Mouse (Mus musculus) intestine, embryonic 16.5 days (tissue): ENCODE measurements around the gene Fbxl5. TPM values are rescaled to one million over a fixed set of nuclear protein-coding genes. Genes with fewer than 3 reads are reported as not detected.

ENCODE experiments used
- ATAC-seq: fragments of 200-750 bp; cut with Nextera tagmentation; 2 replicates; pipeline ENCODE4 v1.8.0; 2017; ENCODE audit warnings: moderate TSS enrichment, moderate library complexity
- H3K27ac ChIP-seq: fragments of 300-500 bp; sonication (generic); 2 replicates; pipeline ENCODE4 v1.5.1; 2014; ENCODE audit warnings: mild to moderate bottlenecking, low read length
- H3K27me3 ChIP-seq: fragments of 300-500 bp; sonication (generic); replicated peaks from 2 replicates; pipeline ENCODE4 v1.6.1; 2014; ENCODE audit warnings: low read length, control low read depth, mixed read lengths; ENCODE audit not compliant: control insufficient read depth, insufficient read depth
- H3K36me3 ChIP-seq: fragments of 300-500 bp; sonication (generic); 2 replicates; pipeline ENCODE4 v1.6.1; 2014; ENCODE audit warnings: low read length, control low read depth; ENCODE audit not compliant: control insufficient read depth, insufficient read depth
- H3K4me1 ChIP-seq: fragments of 300-500 bp; sonication (generic); 2 replicates; pipeline ENCODE4 v1.6.1; 2014; ENCODE audit warnings: low read length, control low read depth, mixed read lengths; ENCODE audit not compliant: control insufficient read depth, insufficient read depth
- H3K4me2 ChIP-seq: fragments of 300-500 bp; sonication (generic); 2 replicates; pipeline ENCODE4 v1.6.1; 2014; ENCODE audit warnings: low read depth, low read length, control low read depth
- H3K4me3 ChIP-seq: fragments of 300-500 bp; sonication (generic); 2 replicates; pipeline ENCODE4 v1.5.1; 2014; ENCODE audit warnings: mild to moderate bottlenecking, low read length
- H3K9ac ChIP-seq: fragments of 300-500 bp; sonication (generic); 2 replicates; pipeline ENCODE4 v1.6.1; 2014; ENCODE audit warnings: low read depth, low read length
- H3K9me3 ChIP-seq: fragments of 300-500 bp; sonication (generic); 2 replicates; pipeline ENCODE4 v1.6.1; 2016; ENCODE audit warnings: low read length, control low read depth; ENCODE audit not compliant: control insufficient read depth
- WGBS: fragments of 180-500 bp; shearing (Covaris S2); extraction: QIAGEN DNeasy Blood & Tissue Kit; methylation state at CpG from one replicate; pipeline ENCODE4 v1.1.7; 2014; 5-methylcytosine and 5-hydroxymethylcytosine counted together
- polyA plus RNA-seq: library from polyadenylated mRNA; unstranded; fragments of >200 nt; fragmentation: Nextera tagmentation; extraction: Ambion mirVana; gene quantifications from 2 replicates; pipeline ENCODE4 v1.2.1, GENCODE M21; 2015

Gene Fbxl5
- polyA plus RNA-seq, 1 experiment from 2014 or later = 57.1 TPM

DNA sequence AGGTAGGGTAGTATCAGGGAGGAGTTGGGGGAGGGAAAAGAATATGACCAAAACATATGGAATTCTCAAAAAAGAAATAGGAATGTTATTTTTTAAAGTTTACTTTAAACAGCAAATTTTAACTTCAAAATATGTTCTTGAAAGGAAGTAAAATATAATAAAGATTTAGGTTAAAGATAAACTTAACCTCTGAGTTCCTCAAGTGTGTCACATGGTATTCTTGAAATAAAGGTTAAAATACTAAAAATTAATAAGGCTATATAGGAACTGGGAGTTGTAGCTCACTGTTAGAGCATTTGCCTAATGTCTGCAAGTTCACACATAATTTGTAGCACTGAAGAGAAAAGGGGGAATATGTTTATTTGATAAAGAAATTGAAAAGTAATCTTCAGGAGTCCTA, 20.2 kb downstream of the Fbxl5 start:
- Histone ChIP-seq H3K36me3 (no peaks in the 10 kb centered on the region), H3K4me3 (no peak overlapping the region), H3K4me1 (no peaks in the 10 kb centered on the region), H3K27ac (no peak overlapping the region), H3K9me3 (no peaks in the 10 kb centered on the region), H3K27me3 (no peaks in the 10 kb centered on the region), H3K9ac (no peak overlapping the region), H3K4me2 (no peak overlapping the region)
- ATAC-seq = no peak

DNA sequence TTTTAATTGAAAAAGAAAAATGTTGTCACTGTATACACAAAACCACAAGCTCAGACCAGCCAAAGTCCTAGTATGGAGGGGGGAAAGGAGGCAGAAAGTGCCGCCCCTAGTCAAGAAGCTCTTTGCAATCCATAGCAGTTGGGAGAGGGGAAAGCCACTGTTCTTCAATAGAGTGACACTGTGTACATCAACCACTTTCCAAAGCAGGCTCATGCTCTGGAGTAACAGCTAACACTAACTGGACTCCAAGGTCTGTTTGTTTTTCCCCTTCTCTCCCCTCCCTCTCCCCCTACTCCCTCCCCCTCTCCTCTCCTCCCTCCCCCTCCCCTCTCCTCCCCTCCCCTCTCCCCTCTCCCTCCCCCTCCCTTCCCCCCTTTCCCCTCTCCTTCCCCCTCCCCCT, 20.7 kb downstream of the Fbxl5 start:
- ATAC-seq = no peak
- Histone ChIP-seq H3K27ac (no peak overlapping the region), H3K9ac (no peak overlapping the region), H3K36me3 (no peaks in the 10 kb centered on the region), H3K4me2 (no peak overlapping the region), H3K9me3 (no peaks in the 10 kb centered on the region), H3K4me3 (no peak overlapping the region), H3K4me1 (no peaks in the 10 kb centered on the region), H3K27me3 (no peaks in the 10 kb centered on the region)
- WGBS = 81% methylated on average over 1 of the region's 1 CpGs

DNA sequence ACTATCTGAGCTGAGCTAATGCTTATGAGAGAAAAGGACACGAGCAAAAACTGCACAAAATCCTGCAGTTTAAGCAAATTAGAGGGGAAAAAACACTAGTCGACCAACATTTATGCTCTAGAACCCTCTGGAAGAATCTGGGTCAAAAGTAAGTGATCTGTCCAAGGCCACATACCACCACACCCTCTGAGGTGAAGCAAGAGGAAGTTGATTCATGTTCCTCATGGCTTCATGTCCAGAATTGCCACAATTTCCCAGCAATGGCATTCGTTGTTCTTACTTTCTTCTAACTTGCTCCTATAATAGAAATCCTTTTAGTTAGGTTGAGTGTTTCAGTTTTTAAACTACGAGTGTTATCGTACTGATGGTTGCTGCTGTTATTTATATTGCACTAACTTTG, 21.9 kb downstream of the Fbxl5 start:
- H3K27me3 ChIP-seq = no peaks in the 10 kb centered on the region
- no peaks in the 10 kb centered on the region for H3K36me3 ChIP-seq
- H3K4me1 ChIP-seq = no peaks in the 10 kb centered on the region
- H3K9me3 ChIP-seq = no peaks in the 10 kb centered on the region
- no peak overlapping the region for H3K4me3 ChIP-seq
- no peak overlapping the region for H3K27ac ChIP-seq
- no peak for ATAC-seq
- no peak overlapping the region for H3K9ac ChIP-seq
- WGBS = 80% methylated on average over 5 of the region's 5 CpGs
- H3K4me2 ChIP-seq = no peak overlapping the region

DNA sequence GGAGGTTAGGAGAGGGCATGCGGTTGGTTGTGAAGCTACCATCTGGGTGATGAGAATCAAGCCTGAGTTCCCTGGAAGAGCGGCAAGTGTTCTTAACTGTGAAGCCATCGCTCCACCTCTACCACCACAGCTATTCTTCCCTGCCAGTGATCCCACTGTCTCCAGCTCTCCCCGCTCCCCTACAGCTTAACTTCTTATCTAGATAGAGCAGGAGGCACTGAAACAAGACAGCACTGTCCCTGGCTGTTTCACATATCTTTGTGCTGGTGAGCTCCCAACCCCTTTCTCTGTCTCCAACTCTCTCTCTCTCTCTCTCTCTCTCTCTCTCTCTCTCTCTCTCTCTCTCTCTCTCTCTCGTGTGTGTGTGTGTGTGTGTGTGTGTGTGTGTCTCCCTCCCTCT, 29.1 kb downstream of the Fbxl5 start:
- 84% methylated on average over 5 of the region's 5 CpGs for WGBS
- Histone ChIP-seq H3K4me3 (no peak overlapping the region), H3K4me1 (no peaks in the 10 kb centered on the region), H3K36me3 (no peaks in the 10 kb centered on the region), H3K27me3 (no peaks in the 10 kb centered on the region), H3K9ac (no peak overlapping the region), H3K4me2 (no peak overlapping the region), H3K9me3 (no peaks in the 10 kb centered on the region), H3K27ac (no peak overlapping the region)
- no peak for ATAC-seq

DNA sequence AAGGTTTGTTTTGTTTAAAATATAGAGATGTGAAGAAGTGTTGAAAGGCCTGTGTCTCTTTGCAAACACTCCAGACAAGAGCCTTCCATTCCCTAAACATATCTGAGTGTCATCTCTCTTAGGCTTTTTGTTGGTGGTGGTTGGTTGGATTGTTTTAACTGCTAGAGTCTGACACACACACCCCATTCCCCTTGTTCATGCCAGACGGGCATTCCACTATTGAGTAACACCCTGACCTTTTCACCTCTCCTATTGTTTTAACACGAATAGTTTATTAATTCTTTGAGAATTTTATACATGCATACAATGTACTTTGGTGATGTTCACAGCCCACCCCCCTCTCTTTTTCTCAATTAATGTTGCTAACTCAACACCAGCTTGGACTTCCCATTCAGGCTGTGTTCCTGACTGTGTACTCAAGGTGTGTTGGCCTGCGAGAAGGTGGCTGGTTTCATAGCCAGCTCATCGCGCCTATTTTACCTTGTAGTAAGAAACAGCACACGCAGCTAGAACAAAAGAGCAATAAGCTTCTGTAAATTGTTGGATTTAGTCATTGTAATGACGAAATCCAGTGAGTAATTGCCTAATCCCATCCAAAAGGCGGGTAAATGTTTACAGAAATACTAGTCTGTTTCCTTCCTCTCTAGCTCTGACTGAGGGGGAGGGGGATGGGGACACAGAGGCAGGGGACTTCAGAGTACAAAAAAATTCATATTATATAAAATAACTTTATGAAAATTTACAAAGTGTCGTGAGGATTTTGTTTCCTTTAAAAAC, 33.3 kb downstream of the Fbxl5 start:
- Histone ChIP-seq H3K4me1 (no peaks in the 10 kb centered on the region), H3K27me3 (no peaks in the 10 kb centered on the region), H3K36me3 (no peaks in the 10 kb centered on the region), H3K4me3 (no peak overlapping the region), H3K9me3 (no peaks in the 10 kb centered on the region), H3K9ac (no peak overlapping the region), H3K4me2 (no peak overlapping the region), H3K27ac (no peak overlapping the region)
- no peak for ATAC-seq
- 56% methylated on average over 9 of the region's 9 CpGs for WGBS

DNA sequence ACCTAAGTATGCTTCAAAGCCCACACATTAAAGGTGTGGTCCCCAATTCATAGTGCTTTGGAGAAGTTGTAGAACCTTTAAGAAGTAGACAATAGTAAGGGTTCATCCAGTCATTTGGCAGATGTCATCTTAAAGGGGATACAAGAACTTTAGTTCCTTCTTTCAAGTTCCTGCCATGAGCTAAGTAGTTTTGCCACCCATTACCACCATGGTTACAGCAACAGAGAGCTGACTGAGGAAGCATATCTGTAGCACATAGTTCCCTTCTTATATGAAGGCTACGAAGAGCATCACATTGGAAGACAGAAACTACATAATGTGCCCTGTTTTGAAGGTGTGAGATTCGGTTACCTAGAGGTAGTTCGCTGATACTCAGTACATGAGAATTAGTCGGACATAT, 34.8 kb downstream of the Fbxl5 start:
- Histone ChIP-seq H3K27ac (no peak overlapping the region), H3K9ac (no peak overlapping the region), H3K4me1 (peaks cover 6% of the 10 kb centered on the region; the same call in 1 of the 2 replicates), H3K9me3 (no peaks in the 10 kb centered on the region), H3K36me3 (no peaks in the 10 kb centered on the region), H3K27me3 (no peaks in the 10 kb centered on the region), H3K4me2 (no peak overlapping the region), H3K4me3 (no peak overlapping the region)
- WGBS = 90% methylated on average over 4 of the region's 4 CpGs
- no peak for ATAC-seq

DNA sequence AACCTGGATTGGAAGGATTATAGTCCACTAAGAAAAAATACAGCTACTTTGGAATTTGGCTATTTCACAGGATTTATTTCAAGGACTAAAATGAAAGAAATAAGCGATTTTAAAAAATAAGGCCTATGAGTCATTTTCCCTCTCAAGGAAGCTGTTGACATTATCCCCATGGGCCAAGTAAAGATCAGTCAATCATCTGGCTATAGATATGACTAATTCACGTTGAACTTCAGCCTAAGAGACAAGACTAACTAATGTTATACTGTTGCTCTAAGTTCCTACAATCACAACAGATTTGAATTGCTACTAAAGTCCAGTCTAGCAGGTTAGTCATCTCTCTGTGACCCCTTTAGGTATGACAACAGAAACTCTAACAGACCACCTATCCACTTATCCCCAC, 37.4 kb downstream of the Fbxl5 start:
- H3K27me3 ChIP-seq = no peaks in the 10 kb centered on the region

DNA sequence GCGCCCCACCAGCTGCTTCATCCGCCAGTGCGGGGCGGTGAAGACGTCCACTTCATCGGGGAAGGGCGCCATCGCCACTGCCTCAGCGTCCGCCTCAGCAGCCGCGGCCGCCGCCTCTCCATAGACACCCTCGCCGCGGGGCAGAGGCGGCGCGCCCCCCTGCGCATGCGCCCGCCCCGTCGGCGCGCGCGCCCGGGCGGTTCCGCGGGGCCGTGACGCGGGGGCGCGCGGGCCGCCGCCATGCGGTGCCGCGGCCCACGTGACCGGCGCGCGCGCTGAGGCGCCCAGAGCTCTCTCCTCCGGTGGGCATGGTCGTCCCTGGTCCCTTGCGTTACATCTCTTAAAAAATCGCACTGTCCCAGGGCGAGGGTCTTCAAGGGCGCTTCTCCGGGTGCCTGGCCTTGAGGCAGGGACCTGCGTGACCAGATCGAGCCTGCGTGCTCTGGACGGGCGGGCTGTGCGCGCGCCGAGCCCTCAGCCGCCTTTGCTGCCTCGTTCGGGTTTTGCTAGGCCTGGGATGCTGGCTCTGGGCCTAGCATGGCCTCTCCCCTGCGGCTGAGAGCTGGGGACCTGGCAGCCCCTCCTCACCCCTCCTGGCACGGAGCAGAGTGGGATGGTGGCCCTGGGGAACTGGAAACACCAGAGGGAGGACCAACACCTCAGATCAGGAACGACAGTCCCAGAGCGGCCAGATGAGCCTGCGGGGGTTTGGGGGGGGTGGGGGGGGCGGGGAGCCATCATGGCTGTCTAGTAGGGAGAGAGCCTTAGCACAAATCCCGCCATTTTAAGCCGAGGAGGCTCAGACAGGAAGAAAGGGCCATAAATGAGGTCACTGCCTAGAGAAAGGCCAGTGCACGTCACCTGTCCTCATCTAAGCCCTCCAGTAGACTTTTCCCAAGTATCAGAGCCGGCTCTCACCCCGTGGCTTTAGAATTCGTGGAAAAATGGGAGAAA, 39.2 kb downstream of the Fbxl5 start:
- Histone ChIP-seq H3K4me1 (peaks cover 14% of the 10 kb centered on the region), H3K27me3 (no peaks in the 10 kb centered on the region), H3K4me2 (peak overlapping the region; percentile 97), H3K36me3 (no peaks in the 10 kb centered on the region), H3K27ac (peak overlapping the region; percentile 99), H3K9me3 (no peaks in the 10 kb centered on the region), H3K4me3 (peak overlapping the region; percentile 95), H3K9ac (peak overlapping the region; percentile 98)
- 2% methylated on average over 76 of the region's 82 CpGs for WGBS
- peak; percentile 87 for ATAC-seq

More for the DNA sequence above, 37.4 kb downstream of the Fbxl5 start:
- no peak overlapping the region for H3K4me2 ChIP-seq
- no peaks in the 10 kb centered on the region for H3K9me3 ChIP-seq
- ATAC-seq = peak; percentile 20; the same call in 1 of the 2 replicates
- no peak overlapping the region for H3K9ac ChIP-seq
- no peak overlapping the region for H3K4me3 ChIP-seq
- peaks cover 14% of the 10 kb centered on the region for H3K4me1 ChIP-seq
- 78% methylated on average over 2 of the region's 2 CpGs for WGBS
- H3K36me3 ChIP-seq = no peaks in the 10 kb centered on the region
- H3K27ac ChIP-seq = no peak overlapping the region

DNA sequence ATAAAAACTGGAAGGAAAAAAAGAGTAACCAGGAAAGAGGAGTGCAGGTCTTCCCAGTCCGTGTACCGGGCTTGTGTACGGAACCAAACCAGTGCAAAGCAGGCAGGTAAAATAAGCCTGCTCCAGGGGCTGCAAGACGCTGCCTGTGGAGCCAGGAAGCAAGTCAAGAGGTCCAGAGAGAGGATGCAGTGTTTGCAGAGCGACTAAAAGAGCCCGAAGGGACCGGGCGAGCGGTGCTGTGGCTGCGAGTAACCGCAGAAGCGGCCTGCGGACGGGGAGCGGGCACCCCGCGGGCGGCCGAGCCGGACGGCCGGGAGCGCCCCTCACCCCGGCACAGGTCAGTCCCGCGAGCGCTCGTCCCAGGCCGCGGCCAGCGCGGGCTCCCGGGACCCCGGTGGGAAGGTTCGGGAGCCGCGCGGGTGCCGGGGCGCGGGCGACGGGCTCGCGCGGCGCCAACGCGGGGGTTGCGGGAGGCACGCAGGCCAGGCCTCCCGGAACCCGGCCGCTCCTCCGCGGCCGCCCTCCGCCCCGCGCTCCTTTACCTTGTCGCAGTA, 39.9 kb downstream of the Fbxl5 start:
- Histone ChIP-seq H3K4me1 (peaks cover 14% of the 10 kb centered on the region), H3K27me3 (no peaks in the 10 kb centered on the region), H3K4me3 (peak overlapping the region; percentile 95), H3K9me3 (no peaks in the 10 kb centered on the region), H3K9ac (peak overlapping the region; percentile 98), H3K27ac (peak overlapping the region; percentile 91), H3K4me2 (peak overlapping the region; percentile 66), H3K36me3 (no peaks in the 10 kb centered on the region)
- under 1% methylated on average over 57 of the region's 61 CpGs for WGBS
- ATAC-seq = peak; percentile 60
